ENCODE assay signal across 7 mouse cellular contexts in the genomic region with DNA sequence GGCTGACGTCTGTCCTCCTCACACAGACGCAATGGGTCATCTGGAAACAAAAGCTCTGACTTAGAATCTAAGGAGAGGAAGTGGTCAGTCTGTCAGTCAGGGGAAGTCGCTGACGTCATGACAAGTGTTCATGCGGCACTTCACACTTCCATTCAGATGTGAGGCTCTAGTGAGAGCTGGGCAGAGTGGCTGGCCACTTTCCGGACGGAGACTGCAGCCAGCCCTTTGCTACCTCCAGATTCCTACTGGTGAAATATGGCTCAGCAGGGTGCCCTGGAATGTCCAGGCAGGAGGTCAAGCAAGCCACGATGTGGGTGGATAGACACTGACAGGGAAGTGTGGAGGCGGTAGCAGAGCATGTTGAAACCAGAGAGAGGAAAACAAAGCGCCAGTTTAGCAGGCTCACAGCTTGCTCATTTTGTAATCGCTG.
DNase-seq lines count a peak whose midpoint lies in the region.

No protein-coding gene starts in this region.

- peak; percentile 30 for DNase-seq in CD4-positive, CD25-positive, alpha-beta regulatory T cell, adult 2 months (ENCODE audit: low read depth, low spot score)
- DNase-seq in adipocyte (ENCODE audit: low spot score): peak; percentile 91
- peak; percentile 70 for DNase-seq in induced T-regulatory cell, adult 2 months (ENCODE audit: low read depth)
- peak; percentile 60 for DNase-seq in lung, postnatal 10 days
- DNase-seq in left cerebral cortex, postnatal 36 days (ENCODE audit: low spot score in 2 of 2): no peak
- no peak for DNase-seq in thymus, postnatal 4 days
- DNase-seq in urinary bladder, postnatal 4 days (ENCODE audit: low spot score in 2 of 2): no peak

- intact Hi-C loops in left cerebral cortex, postnatal 36 days (cut with DNase I): no loop called here

Comparison
In these comparisons a context has a peak if more than half of its experiments do, and no peak if none do; other contexts are left out.
1. DNase-seq: peak in CD4-positive, CD25-positive, alpha-beta regulatory T cell, adult 2 months (single experiment), adipocyte (single experiment), induced T-regulatory cell, adult 2 months (single experiment) and lung, postnatal 10 days (single experiment); none in left cerebral cortex, postnatal 36 days (0 of 2), thymus, postnatal 4 days (single experiment) and urinary bladder, postnatal 4 days (0 of 2).